Mouse (Mus musculus) yolk sac, embryonic 10.5 days (tissue): ENCODE measurements at regions not wholly inside any gene's neighbourhood (a gene's known extent, or its start where the extent isn't known, plus 50 kb on each side); places are given as distances from the start of the nearest gene placed in this dataset.
A peak's percentile ranks its signal among the peaks of the same experiment; 100 is the strongest.

Source experiments
- DNase-seq: peaks from one replicate; pipeline ENCODE4 v3.0.0-alpha.2; 2017; ENCODE audit warnings: low spot score

DNA sequence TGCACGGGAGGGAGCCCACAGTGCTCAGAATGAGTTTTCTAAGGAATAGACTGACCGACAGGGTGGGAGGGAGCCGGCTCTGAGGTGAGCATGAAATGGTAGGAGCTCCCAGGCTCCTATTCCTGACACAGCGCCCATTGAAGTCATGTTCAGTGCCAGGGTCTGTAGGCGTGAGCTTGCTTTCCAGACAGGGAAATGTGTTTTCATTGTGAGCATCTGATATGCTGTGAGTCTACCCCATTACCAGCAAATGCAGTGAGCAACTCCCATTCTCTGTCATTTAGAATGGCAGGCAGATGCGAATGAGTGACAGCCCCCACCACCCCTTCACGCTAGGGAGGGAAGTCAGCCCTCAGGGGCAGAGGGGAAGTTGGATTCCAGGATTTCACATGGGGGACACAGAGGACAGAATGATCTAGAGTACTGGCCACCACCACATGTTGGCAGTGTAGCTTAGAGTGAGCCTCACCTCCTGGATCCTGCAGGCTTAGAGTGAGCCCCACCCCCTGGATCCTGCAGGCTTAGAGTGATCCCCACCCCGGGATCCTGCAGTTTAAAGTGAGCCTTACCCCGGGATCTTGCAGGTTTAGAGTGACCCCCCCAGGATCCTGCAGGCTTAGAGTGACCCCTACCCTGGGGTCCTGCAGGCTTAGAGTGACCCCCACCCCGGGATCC lies 283.2 kb upstream of the Eef2kmt start:
- no peak for DNase-seq

DNA sequence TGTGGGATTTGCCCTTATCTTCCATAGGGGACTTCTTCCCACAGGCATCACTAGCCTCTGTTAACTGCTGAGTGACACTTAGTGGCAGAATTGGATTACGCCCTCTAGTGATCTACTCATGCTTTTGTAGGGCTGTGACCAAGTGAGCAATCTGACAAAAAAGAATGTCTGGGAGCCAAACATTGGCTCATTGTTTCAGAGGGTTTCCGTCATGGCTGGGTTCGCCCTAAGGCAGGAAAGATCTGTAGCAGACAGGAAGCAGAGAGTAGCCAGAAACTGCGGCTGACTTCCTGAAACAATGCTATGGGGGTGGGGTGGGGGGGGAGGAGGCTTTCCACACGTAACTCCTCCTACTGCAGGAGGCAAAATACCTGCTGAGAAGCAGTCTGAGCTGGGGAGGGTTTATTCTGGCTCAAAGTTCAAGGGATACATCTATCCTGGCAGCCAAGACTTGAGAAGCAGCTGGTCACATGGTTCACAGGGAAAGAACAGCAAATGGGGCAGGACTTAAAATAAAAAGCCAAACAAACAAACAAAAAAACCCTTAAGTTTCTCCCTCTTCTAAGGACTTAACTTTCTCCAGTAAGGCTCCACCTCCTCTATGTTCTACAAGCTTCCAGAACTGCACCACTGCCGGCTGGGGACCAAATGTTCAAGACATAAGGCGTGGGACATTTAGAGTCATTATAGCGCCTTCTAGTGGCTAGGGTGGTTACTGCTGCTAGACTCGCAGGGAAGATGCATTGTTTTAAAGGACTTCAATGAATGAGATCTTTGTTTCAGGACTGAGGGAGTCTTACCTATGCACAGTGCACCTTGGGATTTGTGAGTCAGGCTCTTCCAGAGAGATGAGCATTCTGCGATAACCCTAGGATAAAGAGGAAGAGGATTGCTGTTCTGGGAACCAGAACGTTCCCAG lies 281.8 kb upstream of the Eef2kmt start:
- peak; percentile 38 for DNase-seq

DNA sequence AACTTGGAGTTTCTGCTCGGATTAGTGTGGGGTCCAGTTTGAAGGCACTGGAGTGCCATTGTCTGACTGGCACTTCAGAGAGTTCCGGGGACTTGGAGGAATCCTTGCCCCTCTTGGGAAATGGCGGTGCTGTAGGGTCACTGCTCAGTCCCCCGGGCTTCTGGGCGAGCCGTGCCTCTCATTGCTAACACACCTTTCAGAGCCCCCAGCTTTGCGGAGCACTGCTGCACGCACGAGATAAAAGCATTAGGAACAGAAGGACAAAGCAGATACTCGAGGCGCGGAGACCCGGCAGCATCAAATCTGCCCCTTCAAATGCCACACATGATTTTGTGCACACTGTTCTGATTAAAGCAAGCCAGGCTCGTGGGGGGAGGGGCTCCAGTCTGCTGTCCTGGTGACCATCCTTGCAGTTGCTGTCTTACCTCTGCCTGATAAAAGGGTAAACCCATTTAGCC lies 280.8 kb upstream of the Eef2kmt start:
- no peak for DNase-seq

DNA sequence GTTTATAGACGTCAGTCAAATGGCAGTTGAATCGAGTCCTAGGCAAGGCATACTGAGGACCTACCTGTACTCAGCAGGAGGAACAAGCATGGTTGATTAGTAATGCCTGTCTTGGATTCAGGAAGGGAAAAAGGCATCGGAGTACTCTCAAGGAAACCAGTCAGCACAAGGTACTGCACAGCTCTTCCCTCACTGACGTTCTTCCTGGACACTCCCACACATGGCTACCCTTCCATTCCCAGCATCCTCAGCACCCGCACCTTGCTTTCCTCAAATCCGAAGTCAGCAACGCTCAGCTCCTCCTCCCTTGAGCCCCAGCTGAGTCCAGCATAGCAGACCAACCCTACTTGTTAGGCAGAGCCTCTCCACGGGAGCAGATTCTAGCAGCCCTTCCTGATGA lies 279.6 kb upstream of the Eef2kmt start:
- no peak for DNase-seq

DNA sequence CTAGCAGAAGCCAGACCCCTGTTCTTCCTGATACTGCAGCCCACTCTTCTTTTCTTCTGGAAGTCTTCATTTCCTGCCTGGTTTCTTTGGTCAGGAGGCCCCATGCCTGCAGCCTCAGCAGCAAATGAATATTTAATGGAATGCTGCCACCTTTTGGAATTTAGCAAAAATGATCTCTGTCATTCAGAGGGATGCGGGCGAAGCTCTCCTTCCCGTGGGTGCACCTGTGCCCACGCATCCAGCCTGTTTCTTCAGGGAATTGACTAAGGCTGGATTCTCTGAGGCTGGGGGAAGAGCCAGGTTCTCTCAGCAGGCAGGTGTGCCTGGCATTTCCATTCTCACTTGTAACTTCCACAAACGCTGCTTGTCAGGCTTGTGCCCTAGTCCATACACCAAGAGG lies 279.1 kb upstream of the Eef2kmt start:
- DNase-seq: no peak

DNA sequence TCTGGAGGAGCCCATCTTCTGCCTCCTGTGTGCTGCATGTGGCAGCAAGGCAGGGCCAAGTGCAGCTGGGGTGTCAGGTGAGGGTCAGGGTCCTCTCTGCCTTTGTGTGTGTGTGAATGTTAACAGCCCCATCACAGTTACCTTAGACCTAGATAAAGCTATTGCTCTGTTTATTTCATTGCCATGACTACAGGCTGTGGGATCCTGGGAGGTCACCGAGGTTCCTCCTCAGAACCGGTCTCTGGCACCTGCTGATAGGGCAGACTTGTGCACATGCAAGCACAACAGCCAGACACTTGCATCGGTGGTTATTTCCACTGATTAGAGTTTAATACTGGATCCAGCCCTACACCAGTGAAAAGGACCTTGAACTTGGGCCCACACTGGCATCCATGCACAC lies 278.6 kb upstream of the Eef2kmt start:
- no peak for DNase-seq

DNA sequence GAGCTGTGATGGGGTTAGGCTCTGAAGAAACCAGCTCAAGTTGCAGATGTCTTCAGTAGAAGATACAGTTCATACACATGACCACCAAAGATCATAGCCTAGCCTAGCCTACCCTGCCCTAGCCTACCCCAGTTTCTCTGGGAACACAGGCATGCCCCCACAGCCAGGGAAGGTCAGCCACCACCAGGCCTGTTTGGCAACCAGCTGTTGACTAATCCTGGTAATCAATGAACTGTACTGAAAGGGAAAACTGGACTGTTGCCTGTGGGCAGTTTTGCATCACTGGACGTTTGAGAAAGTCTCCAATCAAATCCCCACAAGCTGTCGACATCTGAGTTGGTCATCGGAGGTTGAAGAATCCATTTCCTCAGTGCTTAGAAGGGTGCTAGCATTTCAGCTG lies 276.5 kb upstream of the Eef2kmt start:
- DNase-seq: no peak

DNA sequence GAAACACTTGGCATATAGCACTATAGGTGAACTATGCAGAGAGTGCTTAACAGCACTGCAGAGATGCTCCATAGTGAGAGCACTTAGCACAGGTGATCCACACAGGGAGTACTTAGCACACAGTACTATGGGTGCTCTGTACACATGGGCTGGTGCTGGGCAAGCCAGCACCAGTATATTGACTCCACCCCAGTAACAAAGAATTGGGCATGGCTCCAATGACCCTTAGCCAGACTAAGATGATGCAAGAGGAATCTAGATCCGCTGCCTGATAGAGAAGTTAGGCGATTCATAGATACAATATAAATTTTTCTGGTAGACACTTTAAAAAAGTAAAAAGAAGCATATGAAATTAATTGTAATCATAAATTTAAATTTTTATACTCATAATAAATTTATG lies 274.0 kb upstream of the Eef2kmt start:
- no peak for DNase-seq

DNA sequence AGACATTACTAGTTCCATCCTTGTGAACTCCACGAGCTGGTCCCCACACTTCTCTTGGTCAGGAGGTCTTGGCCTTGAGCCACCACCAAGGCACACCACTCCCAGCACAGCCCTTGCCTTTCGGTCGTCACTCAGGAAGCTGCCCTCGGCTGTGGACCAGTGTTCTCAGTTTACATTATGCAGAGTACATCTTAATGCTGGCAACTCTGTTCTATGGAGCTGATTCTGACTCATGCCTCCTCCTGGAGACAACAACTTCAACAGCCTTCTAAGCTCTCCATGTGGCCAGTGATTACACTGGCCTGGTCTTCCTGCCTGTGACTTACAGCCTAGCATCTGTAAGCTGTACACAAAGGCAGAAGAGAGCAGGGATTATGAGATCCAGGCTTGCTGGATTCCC lies 272.2 kb upstream of the Eef2kmt start:
- no peak for DNase-seq

DNA sequence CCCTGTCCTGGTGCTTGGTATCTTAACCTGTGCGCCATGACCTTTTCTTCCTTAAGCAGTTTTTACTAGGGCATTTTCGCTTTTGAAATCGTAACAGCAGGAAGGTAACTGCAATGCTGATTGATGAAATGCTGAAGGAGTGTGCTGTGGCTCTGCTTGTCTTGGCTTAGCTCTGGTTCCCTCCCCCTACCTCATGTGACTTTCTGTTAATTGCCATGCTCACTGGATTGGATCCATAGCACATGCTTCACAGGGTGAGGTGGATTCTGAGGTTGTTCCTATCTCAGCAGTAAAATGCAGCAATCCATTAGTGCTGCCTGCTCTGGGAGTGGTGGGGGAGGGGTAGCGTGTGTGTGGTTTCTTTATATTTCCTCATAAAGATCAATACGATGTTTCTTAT lies 268.6 kb upstream of the Eef2kmt start:
- no peak for DNase-seq

DNA sequence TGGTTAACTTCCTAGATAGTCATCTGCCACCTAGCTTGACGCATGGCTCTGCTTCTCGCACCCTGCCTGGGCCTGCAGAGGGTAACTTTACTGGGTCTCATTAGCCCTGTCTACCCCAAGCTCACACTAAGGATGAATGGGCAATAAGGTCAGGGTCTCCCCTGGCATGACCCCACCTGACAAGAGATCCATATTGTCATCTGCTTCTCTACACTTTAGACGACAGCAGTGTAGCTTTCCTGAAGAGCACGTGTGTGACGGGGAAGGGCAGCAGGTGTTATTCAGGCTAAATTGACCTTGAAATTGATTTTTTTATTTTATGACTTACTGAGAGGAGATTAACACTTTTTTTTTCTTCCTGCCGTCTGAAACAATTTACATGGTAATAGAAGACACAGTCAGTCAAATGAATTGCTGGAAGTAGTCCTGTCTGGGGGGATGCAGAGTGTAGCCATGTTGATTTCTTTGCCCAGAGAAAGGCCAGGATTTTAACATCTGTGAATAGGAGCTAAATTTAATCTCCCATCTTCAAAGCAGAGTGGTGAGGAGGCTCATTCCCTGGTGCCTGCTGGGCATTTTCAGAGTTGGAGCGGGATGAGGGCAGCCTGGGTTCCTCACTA lies 267.7 kb upstream of the Eef2kmt start:
- DNase-seq: no peak

DNA sequence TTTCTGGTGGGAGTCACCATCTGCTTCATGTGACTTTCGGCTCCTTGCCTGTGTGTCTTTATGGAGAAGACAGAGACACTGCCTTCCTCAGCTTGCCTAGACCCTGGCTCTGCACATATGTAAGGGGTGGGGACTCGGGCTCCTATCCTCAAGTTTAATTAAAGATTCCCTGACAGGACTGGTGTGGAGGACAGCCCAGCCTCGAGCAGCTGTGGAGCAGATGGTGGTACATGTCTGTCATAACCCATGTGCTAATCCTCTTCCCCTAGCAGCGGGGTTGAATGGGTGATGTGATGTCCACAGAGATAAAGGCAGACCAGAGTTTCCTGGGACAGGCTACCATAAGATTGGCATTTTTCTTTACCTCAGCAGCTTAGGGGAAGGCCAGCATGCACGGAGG lies 262.0 kb upstream of the Eef2kmt start:
- DNase-seq: no peak

DNA sequence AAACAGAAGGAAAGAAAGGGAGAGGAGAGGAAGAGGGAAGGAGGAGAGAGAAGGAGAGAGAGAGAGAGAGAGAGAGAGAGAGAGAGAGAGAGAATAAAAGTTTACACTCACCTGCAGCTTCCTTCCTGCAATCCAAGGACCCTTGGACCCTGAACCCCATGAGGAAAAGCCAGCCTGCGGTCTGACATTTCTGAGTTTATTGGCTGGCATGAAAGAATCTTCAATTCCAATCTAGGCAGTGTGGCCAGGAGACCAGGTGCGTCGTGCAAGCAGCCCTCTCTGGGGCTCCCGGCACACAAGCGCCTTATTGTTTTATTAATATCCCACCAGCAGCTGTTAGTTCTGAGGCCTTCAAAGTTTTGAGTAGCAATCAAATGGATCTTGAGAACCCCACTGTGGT lies 260.1 kb upstream of the Eef2kmt start:
- no peak for DNase-seq

DNA sequence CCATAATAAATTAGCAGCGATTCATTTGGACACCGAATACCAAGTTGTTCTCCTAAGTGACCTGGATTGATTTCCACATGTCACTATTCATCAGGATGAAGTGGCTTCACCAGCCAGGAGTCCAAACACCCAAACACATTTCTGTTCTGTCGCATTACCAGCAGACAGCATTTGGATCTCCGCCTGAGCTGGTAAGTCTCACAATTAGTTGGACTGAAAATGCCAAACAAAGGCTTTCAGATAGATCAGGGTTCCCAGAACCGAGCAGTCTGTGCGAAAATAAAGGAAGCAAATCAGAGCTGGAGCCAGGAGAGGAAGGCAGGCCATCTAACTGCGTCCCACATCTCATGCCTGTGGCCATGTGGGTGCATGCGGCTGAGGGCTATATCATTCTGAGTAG lies 251.5 kb upstream of the Eef2kmt start:
- DNase-seq: no peak

DNA sequence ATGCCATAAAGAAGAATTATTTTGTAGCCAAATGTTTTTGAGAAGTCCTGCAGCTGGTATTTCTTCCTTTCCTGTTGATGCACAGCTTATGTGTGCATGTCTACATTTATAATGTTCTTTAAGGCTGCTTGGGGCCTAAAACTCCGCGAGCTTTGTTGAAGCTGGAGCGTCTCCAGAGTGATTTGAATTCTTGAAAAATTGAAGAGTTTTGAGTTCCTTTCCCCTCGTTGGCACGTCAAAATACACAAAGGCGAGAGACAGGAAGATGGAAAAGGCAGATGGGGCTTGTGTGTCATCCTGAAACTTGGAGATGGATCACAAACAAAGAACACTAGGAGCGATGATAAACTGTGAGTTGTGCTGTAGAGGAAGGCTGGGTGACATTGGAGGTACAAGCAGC lies 246.2 kb upstream of the Eef2kmt start:
- no peak for DNase-seq

DNA sequence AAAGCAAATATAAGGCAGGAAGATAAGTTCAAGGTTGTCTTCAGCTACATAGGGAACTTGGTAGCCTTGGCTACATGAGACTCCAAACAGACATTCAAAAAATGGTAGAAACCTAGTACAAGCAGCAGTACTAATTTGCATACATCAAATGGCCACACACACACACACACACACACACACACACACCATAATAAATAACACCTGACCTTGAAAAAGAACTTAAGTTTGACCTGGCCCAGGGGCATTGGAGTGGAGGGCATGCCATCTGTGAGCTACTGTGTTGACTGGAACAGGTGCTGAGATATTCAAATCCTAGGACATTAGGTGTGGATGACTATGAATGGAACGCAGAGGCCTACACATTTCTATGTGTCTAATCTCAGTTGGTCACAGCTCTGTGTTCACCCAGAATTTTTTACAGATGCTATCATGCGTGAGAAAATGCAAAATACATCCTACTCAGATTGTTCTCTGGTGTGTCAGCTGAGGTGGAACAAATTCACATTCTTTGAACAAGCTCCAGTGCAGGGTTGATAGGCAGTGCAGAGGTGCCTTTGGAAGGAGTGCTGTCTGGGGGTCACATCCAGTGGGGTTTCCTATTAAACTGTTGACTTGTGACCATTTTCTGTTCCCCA lies 240.4 kb upstream of the Eef2kmt start:
- no peak for DNase-seq

DNA sequence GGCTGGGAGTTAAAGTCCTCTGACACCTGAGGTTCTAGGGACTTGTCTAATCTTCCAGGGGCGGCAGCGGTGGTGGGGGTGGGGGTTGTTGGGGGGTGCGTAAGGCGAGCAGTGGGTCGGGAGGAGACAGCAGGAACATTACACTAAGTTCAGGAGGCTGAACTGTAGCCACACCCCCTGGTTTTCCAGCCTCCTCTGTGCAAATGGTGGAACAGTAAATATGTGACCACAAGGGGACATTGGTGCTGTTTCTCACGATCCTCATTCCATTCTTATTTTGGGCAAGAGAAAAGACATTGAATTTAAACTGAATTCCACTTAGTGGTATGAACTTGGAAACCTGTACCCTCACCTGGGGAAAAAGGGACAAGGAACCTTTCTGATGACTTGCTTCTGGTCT lies 237.6 kb upstream of the Eef2kmt start:
- no peak for DNase-seq

DNA sequence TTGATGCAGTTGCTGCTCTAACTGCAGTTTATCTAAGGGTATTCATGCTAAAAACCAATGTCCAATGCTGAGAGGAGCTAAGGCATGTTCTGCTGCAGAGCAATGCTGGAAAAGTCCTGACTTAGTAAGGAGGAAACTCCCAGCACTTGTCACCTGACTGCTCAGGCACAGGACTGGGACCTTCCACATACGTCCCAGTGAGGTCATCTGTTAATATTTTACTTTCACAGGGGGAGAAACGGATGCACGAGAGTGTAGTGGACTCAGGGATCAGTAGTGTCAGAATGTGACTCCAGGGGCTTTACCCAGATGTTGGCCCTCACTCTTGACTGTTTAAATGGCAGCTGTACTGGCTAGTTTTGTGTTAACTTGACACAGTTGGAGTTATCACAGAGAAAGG lies 231.5 kb upstream of the Eef2kmt start:
- peak; percentile 45 for DNase-seq

DNA sequence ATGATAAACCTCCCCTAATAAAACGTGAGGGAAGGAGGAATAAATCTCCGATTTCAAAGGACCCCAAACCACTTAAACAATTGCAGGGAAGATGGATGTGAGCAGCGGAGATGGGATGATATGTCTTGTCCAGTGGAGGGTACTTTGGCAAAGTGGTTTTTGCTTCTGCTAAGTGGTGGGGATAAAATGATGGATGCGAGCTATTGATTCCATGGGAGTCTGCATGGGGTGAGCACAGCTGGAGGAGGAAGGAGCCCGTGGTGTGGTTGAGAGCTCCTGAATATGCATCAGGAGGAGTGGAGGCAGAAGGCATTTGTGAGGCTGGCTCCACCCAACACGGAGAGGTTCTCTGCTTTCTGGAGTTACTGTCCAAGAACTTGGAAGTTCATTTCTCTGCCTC lies 227.6 kb upstream of the Eef2kmt start:
- no peak for DNase-seq

DNA sequence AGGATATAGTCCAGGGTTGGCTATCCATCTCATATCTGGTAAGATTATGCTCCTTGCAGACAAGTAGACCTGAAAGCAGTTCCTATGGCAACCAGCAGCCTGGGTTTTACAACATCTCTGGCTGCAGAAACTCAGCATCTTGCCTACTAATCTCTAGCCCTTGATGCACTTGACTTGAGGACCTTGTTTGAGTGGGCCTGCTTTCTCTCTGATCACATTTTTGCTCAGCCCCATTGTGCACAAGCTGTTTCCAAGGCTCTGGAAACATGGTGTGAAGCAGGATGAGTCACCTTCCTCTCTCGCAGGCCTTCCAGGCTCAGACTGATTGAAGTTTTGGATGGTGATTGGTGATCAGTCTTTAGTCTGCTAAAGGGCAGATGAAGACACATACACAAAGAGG lies 224.4 kb upstream of the Eef2kmt start:
- no peak for DNase-seq

DNA sequence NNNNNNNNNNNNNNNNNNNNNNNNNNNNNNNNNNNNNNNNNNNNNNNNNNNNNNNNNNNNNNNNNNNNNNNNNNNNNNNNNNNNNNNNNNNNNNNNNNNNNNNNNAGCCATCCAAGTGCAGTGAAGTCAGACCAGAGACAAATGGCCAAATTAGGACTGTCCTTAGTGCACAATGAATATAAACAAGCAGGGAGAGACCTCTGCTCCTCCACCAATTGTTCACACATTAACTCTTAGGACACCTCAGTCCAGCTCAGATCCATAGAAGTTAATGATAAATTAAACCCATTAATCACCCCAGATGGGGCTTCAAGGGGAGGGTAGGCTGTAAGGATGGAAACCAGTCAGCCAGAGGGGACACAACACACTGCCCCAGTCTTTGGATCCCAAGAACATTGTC lies 223.2 kb upstream of the Eef2kmt start:
- DNase-seq: no peak

DNA sequence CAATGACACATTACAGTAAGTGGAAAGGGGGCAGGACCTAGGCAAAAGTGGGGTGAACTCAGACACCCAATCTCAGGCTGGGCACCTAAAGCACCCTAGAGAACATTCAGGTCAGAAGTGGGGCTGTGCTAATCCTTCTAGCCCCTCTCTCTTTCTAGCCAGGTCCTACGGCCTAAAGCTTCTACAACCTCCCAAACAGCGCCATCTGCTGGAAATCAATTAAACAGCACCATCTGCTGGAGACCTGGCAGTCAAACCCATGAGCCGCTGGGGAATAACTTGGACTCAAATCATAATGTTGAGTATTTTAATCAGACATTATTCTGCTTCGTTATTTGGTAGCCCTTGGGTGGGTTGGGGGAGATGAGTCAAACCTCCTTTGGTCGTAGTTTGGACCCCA lies 215.5 kb upstream of the Eef2kmt start:
- no peak for DNase-seq

DNA sequence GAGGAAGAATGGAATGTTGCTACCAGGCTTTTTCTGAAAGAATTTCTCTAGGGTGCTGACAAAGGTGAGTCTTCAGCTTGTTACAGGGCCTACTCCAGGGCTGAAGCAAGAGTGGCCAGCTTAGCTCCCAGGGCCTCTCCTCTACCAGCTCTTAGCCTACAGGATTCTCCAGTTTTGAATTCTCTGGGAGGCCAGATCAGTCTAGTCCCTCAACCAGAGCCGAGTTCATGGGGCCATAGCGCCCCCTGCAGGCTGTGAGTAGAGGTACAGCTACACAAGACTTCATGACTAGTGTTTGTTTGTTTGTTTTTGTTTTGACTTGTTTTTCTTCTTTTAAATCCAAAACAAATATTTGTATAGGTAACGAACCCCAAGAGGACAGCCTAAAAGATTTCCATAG lies 211.8 kb upstream of the Eef2kmt start:
- DNase-seq: no peak
